Mouse (Mus musculus) liver (tissue): ENCODE results near the gene Tmeff1.
"Not testable (repeated sequence)": the region's sequence is repeated elsewhere in the genome, so short reads cannot be mapped to it uniquely, and the experiment has no call there.

Source experiments
- DNase-seq: peaks from one replicate; pipeline ENCODE4 v3.0.0-alpha.2; 2020; ENCODE audit warnings: mixed read lengths

The Tmeff1 gene

GRCm38 (mm10) chr4:48679728-48680127 lies 94.8 kb downstream of the Tmeff1 start:
- not testable (repeated sequence) for DNase-seq

DNA sequence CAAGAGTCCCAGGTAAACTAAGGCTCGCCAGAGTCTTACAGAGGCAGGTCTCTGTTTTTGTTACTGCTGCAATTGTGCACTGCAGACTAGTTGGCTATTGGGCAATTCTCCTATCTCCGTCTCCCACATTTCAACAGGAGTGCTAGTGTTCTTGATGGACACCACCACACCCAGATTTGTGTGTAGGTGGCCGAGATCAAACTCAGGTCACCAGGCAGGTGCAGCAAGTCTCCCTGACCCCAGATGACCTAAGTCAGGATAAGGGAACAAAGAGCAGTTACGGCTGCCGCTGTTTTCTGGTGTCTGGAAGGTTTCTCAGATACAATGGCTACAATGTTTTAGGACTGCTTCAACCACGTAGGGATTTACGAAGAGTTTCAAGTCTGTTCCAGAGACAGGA lies 95.2 kb downstream of the Tmeff1 start:
- DNase-seq = no peak

GRCm38 (mm10) chr4:48680648-48681343 lies 95.8 kb downstream of the Tmeff1 start:
- DNase-seq = no peak

DNA sequence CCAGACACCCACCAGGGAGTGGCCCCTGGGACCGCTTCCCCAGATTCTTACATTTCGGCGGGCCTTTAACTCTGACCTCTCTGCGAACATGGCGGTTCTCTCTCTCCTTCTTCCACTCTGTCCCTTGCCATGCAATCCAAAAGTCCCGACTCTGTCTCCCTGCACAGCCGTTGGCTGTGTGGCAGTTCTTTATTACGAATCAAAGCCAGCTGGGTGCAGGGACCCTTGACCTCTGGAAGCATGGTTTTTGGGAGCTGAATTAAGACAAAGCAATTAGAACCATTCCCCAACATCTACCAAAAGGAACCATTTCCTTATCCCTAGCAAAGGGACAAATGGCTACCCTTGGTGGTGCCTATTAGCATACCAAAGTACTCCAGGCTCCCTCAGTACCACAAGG lies 98.2 kb downstream of the Tmeff1 start:
- DNase-seq = no peak

DNA sequence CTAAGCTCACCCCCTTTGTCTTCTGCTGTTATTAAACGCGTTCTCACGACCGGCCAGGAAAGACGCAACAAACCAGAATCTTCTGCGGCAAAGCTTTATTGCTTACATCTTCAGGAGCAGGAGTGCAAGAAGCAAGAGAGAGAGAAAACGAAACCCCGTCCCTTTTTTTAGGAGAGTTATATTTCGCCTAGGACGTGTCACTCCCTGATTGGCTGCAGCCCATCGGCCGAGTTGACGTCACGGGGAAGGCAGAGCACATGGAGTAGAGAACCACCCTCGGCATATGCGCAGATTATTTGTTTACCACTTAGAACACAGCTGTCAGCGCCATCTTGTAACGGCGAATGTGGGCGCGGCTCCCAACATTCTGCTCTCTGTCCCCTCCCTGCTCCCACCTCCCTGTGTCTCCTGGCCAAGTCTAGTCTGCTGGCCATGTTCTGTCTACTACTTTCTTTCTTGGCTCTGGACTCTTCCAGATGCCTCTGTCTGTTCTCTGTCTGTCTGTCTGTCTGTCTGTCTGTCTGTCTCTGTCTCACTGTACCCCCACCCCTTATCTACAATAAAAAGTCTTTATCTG lies 98.7 kb downstream of the Tmeff1 start:
- not testable (repeated sequence) for DNase-seq

GRCm38 (mm10) chr4:48684593-48685187 lies 99.7 kb downstream of the Tmeff1 start:
- DNase-seq = no peak

DNA sequence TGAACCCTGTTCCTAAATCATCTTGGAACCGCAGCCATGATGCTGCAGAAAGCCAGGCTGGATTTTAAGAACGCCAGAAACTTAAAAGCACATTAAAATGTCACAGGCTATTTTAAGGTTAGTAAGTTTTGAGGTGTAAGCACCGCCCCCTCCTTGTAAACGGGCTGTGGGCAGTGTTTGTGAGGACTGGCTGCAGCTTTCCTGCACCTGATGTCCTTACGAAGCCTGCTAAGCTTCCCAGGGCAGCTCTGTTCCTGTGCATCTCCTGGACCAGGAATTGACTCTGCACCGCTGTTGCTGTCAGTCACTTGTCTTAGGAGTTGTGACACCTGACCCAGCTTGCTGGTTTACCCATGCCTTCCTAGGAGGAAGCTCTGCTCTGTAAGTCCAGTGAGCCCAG lies 103.2 kb downstream of the Tmeff1 start:
- DNase-seq = no peak

GRCm38 (mm10) chr4:48690640-48691039 lies 105.7 kb downstream of the Tmeff1 start:
- DNase-seq = no peak

DNA sequence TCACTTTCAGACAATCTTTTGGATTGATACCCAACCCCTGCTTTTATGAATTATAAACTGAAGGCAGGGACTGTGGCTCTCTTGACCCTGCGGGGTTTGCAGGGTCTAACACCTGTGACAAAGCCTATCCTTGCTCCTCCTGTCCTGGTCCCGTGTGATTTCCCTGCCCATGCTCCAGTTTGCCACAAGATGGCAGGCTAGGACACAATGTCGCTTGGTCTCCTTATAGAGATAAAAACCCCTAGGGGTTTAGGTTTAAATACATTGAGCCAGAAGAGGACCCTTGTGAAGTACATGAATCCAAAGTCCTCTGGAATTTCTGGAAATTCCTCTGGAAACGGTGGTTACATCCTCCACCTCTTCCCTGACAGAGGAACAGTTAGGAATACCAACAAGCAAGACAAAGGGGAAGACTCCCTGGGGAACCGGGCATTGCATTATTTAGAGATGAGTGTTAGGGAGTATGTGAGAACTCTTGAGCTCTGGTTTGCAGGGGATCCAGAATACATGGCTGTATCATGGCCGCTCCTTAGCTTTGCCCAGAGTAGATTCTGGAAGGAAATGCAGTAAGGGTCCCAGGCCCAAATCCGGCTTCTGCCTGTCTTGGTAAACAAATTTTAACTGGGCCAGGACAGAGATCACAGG lies 106.9 kb downstream of the Tmeff1 start:
- DNase-seq = peak; percentile 34

DNA sequence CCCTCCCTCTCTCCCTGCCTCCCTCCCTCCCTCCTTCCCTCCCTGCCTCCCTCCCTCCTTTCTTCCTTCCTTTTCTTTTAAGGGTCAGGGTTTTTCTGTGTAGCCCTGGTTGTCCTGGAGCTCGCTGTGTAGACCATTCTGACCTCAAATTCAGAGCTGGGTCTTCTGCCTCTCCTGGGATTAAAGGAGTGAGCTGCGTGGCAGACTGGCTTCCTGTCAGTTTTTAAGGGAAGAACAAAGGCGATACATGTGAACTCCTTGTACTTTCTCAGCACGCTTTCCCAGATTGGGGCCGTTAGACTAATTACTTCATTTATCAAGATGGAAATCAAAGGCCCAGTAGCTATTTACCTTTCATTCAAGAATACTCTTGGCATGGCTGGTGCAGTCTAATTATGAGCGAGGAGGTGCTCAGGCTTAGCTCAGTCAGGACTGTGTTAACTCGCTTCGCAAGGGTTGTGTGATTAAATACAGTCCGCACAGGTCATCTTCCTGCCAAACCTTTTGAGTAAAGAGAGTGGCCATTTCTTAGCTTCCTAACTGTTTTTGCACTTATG lies 107.8 kb downstream of the Tmeff1 start:
- DNase-seq = no peak

- no peak for DNase-seq
Observed at GRCm38 (mm10) chr4:48696706-48697105, 111.7 kb downstream of the Tmeff1 start.

- DNase-seq = no peak
Observed at GRCm38 (mm10) chr4:48697302-48697701, 112.3 kb downstream of the Tmeff1 start.
